Mouse (Mus musculus): ENCODE measurements around the gene Vmn1r69.

- TF ChIP-seq EP300 (IDR thresholded peaks at IDR 0.05; ENCODE audit: low read depth) (no peak), CTCF (IDR thresholded peaks at IDR 0.05; ENCODE audit: low read depth) (no peak)
These were observed at the start of gene Vmn1r69 for GRCm38 (mm10) chr7:10613559-10613958.
